Mouse (Mus musculus): ENCODE data around the gene Pnrc2.

Pnrc2 gene

GRCm38 (mm10) chr4:135895071-135895571, 21.5 kb upstream of the Pnrc2 start, which contains the start of gene Cnr2:
Gene Cnr2, plus strand, starts transcription at chr4:135895394.
- in situ Hi-C loops (cut with MboI, MseI): no loop called here

DNA sequence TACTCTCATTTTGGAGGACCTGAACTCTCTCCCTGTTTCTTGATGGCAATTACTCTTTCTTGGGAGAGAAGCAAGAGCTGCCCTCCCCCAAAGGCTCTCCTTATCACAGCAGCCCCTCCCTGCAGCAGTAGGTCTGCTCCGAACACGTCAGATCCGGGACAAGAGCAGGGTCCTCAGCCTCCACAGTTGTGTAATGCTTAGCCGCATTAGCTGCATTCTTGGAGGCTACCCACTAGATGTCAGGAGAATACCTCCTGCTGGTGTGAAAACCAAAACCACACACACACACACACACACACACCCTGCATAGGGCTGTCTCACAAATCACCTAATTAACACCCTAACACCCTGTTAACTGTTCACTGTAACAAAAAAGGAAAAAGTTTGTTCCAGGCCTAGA, 19.2 kb upstream of the Pnrc2 start:
- in situ Hi-C loops (cut with MboI, MseI): no loop called here

- in situ Hi-C loops (cut with MboI, MseI): no loop called here
Observed at GRCm38 (mm10) chr4:135891539-135891938, 17.9 kb upstream of the Pnrc2 start.

GRCm38 (mm10) chr4:135889884-135890283, 16.2 kb upstream of the Pnrc2 start:
- in situ Hi-C loops (cut with MboI, MseI): loop anchor here (5.0 kb wide), 2 partner anchors 32 to 47 kb away; partner anchors contain the start of gene Fuca1 (in 1 of the 2)

DNA sequence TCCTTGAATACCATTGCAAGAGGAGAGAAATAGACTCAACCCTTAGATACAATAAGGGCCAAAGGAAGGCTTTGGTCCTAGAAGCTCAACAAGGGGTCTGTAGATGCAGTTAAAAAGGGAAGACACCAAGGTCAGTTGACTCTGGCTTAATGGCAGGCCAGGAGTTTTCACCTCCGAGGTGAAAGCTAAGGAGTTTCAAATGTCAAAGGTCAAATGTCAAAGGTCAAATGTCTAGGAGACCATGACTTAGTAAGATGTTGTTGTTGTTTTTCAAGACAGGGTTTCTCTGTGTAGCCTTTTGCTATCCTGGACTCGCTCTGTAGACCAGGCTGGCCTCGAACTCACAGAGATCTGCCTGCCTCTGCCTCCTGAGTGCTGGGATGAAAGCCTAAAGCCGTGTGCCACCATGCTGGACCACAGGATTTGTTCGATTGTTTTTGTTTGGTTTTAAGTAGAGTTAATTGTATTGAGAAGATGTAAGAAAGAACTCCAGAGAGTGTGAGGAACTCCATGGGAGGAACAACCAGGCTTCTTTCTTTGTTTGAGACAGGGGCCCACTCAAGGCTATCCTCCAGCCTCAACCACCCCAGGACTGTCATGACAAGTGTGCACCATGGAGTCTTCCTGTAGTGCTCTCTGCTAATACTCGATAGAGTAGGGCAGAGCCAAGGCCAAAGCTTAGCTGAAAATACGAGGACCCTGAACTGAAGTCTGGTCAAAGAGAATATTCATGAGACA, 15.7 kb upstream of the Pnrc2 start:
- in situ Hi-C loops (cut with MboI, MseI): loop anchor here (5.0 kb wide), 2 partner anchors 33 to 48 kb away; partner anchors contain the start of gene Fuca1 (in 1 of the 2)

GRCm38 (mm10) chr4:135888448-135889057, 14.9 kb upstream of the Pnrc2 start:
- in situ Hi-C loops (cut with MboI, MseI): loop anchor here (5.0 kb wide), 2 partner anchors 34 to 49 kb away; partner anchors contain the start of gene Fuca1 (in 1 of the 2)

DNA sequence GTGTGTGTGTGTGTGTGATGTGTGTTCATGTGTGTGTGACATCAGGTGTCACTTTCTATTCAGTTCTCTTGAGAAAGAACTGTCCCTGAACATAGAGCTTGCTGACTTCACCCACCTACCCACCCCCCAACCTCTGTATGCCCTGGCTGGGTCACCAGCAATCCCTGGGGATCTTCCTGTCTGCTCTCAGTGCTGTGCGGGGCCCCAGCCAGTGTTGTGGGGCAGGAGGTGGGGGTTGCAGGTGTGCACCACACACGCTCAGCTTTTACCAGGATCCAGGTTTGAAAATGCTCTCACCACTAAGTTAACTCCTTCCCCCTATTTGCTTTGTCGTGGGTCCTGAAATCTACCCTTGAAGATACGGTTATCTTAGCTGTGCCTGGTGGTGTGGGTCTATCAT, 12.5 kb upstream of the Pnrc2 start:
- in situ Hi-C loops (cut with MboI, MseI): loop anchor here (5.0 kb wide), 2 partner anchors 36 to 51 kb away; partner anchors contain the start of gene Fuca1 (in 1 of the 2)

GRCm38 (mm10) chr4:135885676-135886075, 12.0 kb upstream of the Pnrc2 start:
- in situ Hi-C loops (cut with MboI, MseI): loop anchor here (5.0 kb wide), 2 partner anchors 37 to 52 kb away; partner anchors contain the start of gene Fuca1 (in 1 of the 2)

DNA sequence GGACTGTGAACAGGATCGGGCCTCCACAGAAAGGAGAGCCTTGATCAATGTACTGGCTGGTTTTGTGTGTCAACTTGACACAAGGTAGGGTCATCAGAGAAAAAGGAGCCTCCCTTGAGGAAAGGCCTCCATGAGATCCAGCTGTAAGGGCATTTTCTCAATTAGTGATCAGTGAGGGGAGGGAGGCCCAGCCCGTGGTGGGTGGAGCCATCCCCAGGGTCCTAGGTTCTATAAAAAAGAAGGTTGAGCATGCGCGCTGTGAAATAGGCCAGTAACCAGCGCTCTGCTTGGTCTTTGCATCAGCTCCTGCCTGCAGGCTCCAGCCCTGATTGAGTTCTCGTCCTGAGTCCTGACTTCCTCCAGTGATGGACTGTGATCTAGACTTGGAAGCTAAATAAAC, 10.9 kb upstream of the Pnrc2 start:
- in situ Hi-C loops (cut with MboI, MseI): no loop called here

- in situ Hi-C loops (cut with MboI, MseI): no loop called here
Observed at GRCm38 (mm10) chr4:135883881-135884516, 10.3 kb upstream of the Pnrc2 start.

DNA sequence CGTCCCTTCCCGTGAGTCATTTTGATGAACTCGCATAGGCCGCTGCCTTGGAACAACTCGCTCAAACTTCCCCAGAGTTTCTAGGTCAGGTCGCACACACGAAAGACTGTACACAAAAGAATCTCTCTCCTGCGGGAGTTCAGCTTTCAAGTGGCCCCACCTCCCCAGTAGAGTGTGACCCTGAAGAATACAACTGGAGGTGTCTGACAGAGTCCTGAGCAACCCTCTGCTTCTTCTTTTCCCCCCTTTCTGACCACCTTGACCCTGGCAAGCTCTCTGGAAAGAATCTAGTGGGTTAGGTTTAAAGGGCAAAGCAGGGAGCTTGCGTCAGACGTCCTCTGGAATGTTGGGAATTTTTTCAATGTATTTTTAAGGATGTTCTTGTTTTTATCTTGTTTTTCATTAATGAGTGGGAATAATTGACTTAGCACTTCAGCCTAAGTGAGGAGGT, 9.8 kb upstream of the Pnrc2 start:
- in situ Hi-C loops (cut with MboI, MseI): no loop called here

- in situ Hi-C loops (cut with MboI, MseI): no loop called here
Observed at GRCm38 (mm10) chr4:135882023-135882422, 8.4 kb upstream of the Pnrc2 start.

GRCm38 (mm10) chr4:135880576-135880975, 6.9 kb upstream of the Pnrc2 start:
- in situ Hi-C loops (cut with MboI, MseI): no loop called here

GRCm38 (mm10) chr4:135880018-135880417, 6.4 kb upstream of the Pnrc2 start:
- in situ Hi-C loops (cut with MboI, MseI): no loop called here

DNA sequence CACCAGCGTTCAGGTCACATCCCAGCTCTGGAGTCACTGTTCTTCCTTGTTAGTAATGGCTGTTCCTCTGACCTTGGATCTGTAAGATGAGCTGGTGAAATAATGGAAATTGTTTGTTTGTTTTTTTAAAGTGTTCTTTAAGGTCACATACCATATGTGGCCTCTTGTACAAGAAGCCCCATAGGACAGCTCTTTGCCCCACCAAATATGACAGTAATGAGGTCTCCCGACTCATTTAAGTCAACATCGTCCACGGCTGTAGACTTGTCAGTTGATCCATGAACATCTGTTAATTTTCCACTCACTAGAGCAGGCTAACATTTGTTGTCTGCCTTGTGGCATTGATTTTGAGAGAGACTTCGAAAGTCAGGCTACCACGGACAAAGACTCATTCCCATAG, 5.4 kb upstream of the Pnrc2 start:
- in situ Hi-C loops (cut with MboI, MseI): no loop called here

- in situ Hi-C loops (cut with MboI, MseI): no loop called here
Observed at GRCm38 (mm10) chr4:135877742-135878141, 4.1 kb upstream of the Pnrc2 start.

- in situ Hi-C loops (cut with MboI, MseI): no loop called here
Observed at GRCm38 (mm10) chr4:135876583-135877020, 3.0 kb upstream of the Pnrc2 start.

- in situ Hi-C loops (cut with MboI, MseI): no loop called here
Observed at GRCm38 (mm10) chr4:135875991-135876582, 2.4 kb upstream of the Pnrc2 start.

GRCm38 (mm10) chr4:135875546-135875945, 1.9 kb upstream of the Pnrc2 start:
- in situ Hi-C loops (cut with MboI, MseI): no loop called here

DNA sequence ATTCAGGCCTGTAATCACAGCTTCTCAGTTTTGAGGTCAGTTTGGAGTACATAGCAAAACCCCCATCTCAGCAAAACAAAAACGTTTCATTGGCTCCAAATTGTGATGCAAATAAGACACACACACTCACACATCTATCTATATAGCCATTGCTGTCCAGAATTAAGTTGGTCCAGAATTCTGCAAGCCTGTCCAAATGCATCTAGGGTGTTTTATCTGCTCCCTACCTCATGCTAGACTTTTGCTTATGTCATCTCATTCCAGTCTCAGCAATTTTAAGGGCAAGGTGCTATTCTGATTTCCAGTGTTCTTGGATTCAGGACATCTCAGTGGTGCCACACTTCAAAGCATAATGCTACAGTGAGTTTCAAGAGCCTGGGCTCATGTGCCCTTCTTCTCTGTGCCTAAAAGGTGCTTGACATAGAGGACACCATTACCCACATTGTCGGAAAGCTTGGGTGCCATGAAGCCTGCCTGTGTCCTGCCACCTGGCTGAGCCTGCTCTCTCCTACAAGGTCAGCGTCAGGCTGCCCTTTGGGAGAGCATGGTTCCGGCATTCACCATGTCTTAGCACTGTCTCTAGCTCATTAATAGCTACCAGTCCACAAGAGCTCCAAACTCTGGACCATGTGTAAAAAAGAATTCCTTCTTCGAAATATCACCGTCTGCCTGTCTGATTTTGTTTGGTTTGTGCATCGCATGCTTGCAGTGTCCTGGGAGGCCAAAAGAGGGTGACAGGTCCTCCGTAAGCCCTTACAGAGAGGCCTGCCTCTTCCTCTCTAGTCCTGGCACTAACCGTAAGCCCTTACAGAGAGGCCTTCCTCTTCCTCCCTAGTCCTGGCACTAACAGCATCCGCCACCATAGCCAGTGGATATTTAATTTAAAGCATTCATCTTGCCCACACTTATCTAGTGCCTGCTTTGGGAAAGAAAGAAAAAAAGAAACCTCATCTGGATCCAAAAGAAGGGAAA, 1.2 kb upstream of the Pnrc2 start:
- in situ Hi-C loops (cut with MboI, MseI): loop anchor here in 1 of 2 experiments (25.0 kb wide), 1 partner anchor 1487 kb away; the partner anchor contains the start of gene Cdc42

All from T-helper 17 cell (primary cell).